Mouse (Mus musculus): Measurements from ENCODE around the gene Pgd.
"Not testable (repeated sequence)": the region's sequence is repeated elsewhere in the genome, so short reads cannot be mapped to it uniquely, and the experiment has no call there.

Gene Pgd

DNA sequence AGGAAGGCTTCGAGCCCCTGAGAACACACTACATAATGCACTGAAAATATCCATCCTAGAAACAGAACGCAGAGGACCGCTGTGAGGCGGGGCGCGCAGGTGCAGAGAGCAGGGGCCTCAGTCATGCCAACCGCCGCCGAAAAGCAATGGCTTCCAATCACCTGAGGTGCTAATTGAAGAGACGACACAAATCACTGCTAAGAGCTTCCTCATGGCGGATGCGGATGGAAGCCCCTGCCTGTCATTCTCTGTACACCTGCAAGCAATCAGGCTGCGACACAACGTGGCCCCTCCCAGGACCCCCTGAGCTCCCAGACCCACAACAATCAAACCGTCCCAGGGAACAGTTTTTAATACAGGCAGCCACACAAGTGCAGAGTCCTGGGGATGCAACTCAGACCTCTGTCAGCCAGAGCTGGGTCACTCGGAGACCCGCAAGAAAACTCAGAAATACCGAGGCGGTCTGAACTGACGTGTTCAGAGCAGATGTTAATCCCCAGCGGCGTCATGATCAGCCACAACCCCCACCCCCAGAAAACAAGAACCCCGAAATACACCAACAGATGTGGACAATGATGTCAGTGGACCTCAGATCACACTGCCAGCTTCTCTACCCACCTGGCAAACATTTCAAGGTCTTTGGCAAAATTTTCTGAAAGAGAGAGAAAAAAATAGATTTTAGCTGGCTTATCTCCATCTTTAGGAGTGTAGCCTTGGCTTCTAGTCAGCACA, 35.4 kb downstream of the Pgd start:
- no peak for DNase-seq

DNA sequence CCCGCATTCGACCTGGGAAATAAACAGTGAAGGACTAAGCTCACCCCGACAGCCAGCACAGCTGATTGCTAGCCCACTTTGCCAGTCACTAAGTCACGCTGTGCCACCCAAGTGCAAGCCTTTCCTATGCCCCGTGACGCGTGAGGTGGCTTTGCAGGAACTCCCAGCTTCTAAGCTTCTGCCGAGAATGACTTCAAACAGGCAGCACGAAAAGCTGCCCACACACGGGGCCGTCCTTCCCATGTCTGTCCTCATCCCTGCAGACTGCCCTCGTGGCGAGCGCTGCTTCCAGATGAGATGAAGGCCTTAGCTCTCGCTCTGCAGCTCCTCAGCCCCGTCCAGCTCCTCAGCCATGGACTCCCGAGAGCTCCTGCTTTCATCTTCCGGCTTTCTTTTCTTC, 38.1 kb downstream of the Pgd start:
- no peak for DNase-seq

GRCm38 (mm10) chr4:149126663-149127062, 39.9 kb downstream of the Pgd start, which contains the start of gene Cort:
Gene Cort, minus strand, starts transcription at chr4:149126763.
- DNase-seq = no peak

DNA sequence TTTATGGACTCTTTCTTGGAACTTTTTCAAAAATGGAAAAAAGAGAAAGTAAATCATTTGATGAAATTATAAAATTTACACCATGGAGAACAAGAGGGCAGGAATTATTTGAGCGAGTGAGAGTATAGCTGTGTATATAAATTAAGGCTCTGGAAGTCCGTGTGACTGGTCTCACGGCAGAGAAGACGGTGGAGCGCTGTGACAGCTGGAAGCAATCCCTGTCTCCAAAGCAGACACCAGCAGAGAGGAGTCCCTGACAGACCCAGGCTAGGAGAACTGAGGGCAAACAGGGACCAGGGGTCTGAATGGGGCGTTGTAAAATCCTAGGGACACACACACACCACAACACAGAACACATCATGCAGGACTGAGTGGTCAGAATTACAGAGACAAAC, 40.5 kb downstream of the Pgd start:
- DNase-seq = no peak

- DNase-seq = no peak
Observed at GRCm38 (mm10) chr4:149125341-149126114, 41.0 kb downstream of the Pgd start.

DNA sequence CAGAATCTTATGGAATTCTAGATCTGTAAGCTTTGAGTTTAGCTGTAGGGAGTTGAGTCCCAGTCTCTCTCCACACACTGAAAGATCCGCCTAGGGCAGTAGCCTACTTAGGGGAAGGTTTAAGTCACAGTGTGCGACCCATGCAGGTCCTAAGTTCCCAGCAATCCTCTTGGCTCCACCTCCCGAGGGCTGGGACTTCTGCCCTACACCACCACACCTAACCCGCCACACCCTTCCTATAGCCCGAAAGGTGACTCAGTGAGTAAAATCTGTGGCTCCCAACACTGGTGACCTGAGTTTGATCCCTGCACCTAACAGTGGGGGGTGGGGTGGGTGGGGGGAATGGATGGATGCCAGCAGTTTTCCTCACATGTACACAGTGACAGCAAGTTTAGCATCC, 43.1 kb downstream of the Pgd start:
- DNase-seq = no peak

- DNase-seq = not testable (repeated sequence)
Observed at GRCm38 (mm10) chr4:149119978-149120562, 46.5 kb downstream of the Pgd start.

GRCm38 (mm10) chr4:149103875-149104561, 62.6 kb downstream of the Pgd start, which contains the start of gene Dffa:
Gene Dffa, plus strand, starts transcription at chr4:149104146.
- peak; percentile 98 for DNase-seq

- no peak for DNase-seq
Observed at GRCm38 (mm10) chr4:149101456-149101855, 65.1 kb downstream of the Pgd start.

GRCm38 (mm10) chr4:149100449-149100848, 66.1 kb downstream of the Pgd start:
- not testable (repeated sequence) for DNase-seq
